Mouse (Mus musculus) cerebral cortex, adult 2 months (tissue): ENCODE measurements around the gene Ssx2ip.

Source experiments
- WGBS: fragments of 180-500 bp; shearing (Covaris S2); methylation state at CpG from one replicate; pipeline ENCODE4 v1.1.7; 2018; 5-methylcytosine and 5-hydroxymethylcytosine counted together

Ssx2ip gene

GRCm38 (mm10) chr3:146403770-146404169 is 672 bp upstream of the Ssx2ip start:
- WGBS = 18% methylated on average over 3 of the region's 3 CpGs

GRCm38 (mm10) chr3:146405213-146406006 is 968 bp downstream of the Ssx2ip start:
- WGBS = 10% methylated on average over 18 of the region's 18 CpGs

- WGBS = 37% methylated on average over 5 of the region's 5 CpGs
Measured at GRCm38 (mm10) chr3:146406007-146406341, 1.5 kb downstream of the Ssx2ip start.

- WGBS = 65% methylated on average over 16 of the region's 16 CpGs
Measured at GRCm38 (mm10) chr3:146407086-146407721, 2.8 kb downstream of the Ssx2ip start.

GRCm38 (mm10) chr3:146410114-146410513 is 5.7 kb downstream of the Ssx2ip start:
- WGBS = 74% methylated on average over 7 of the region's 7 CpGs

- 41% methylated on average over 2 of the region's 2 CpGs for WGBS
Measured at GRCm38 (mm10) chr3:146412008-146412407, 7.6 kb downstream of the Ssx2ip start.

GRCm38 (mm10) chr3:146412480-146412879 is 8.0 kb downstream of the Ssx2ip start:
- WGBS = 70% methylated on average over 7 of the region's 7 CpGs

- WGBS = 56% methylated on average over 13 of the region's 13 CpGs
Measured at GRCm38 (mm10) chr3:146413016-146413415, 8.6 kb downstream of the Ssx2ip start.

- WGBS = 57% methylated on average over 4 of the region's 4 CpGs
Measured at GRCm38 (mm10) chr3:146413992-146414391, 9.6 kb downstream of the Ssx2ip start.

GRCm38 (mm10) chr3:146414555-146414954 is 10.1 kb downstream of the Ssx2ip start:
- WGBS = 87% methylated on average over 12 of the region's 12 CpGs

GRCm38 (mm10) chr3:146417873-146418272 is 13.4 kb downstream of the Ssx2ip start:
- 88% methylated on average over 8 of the region's 8 CpGs for WGBS

GRCm38 (mm10) chr3:146418901-146419300 is 14.5 kb downstream of the Ssx2ip start:
- 63% methylated on average over 7 of the region's 7 CpGs for WGBS

GRCm38 (mm10) chr3:146419534-146419933 is 15.1 kb downstream of the Ssx2ip start:
- 56% methylated on average over 9 of the region's 9 CpGs for WGBS

- 52% methylated on average over 15 of the region's 15 CpGs for WGBS
Measured at GRCm38 (mm10) chr3:146419992-146420537, 15.6 kb downstream of the Ssx2ip start.

- WGBS = 64% methylated on average over 8 of the region's 8 CpGs
Measured at GRCm38 (mm10) chr3:146421787-146422186, 17.3 kb downstream of the Ssx2ip start.

- WGBS = 82% methylated on average over 7 of the region's 7 CpGs
Measured at GRCm38 (mm10) chr3:146423710-146424109, 19.3 kb downstream of the Ssx2ip start.

GRCm38 (mm10) chr3:146424306-146424900 is 20.0 kb downstream of the Ssx2ip start:
- 53% methylated on average over 7 of the region's 7 CpGs for WGBS

- 55% methylated on average over 7 of the region's 7 CpGs for WGBS
Measured at GRCm38 (mm10) chr3:146425902-146426301, 21.5 kb downstream of the Ssx2ip start.

GRCm38 (mm10) chr3:146426489-146426888 is 22.0 kb downstream of the Ssx2ip start:
- WGBS = 80% methylated on average over 8 of the region's 8 CpGs

- 94% methylated on average over 11 of the region's 11 CpGs for WGBS
Measured at GRCm38 (mm10) chr3:146433063-146433462, 28.6 kb downstream of the Ssx2ip start.

- WGBS = 71% methylated on average over 14 of the region's 14 CpGs
Measured at GRCm38 (mm10) chr3:146433681-146434350, 29.4 kb downstream of the Ssx2ip start.

GRCm38 (mm10) chr3:146434686-146435085 is 30.2 kb downstream of the Ssx2ip start:
- WGBS = 92% methylated on average over 8 of the region's 8 CpGs
